Mouse (Mus musculus): ENCODE results near the gene Rbm26. TPM values are rescaled to one million over a fixed set of nuclear protein-coding genes. Genes with fewer than 3 reads are reported as not detected.
A peak's percentile ranks its signal among the peaks of the same experiment; 100 is the strongest.

Rbm26 gene
- total RNA-seq (2021), result 10 to 100 TPM; 17.2 to 21.5 TPM
- long read RNA-seq, experiment 1, transcript Rbm26-201 (22 exons, 3,633 nt), result major isoform, 5 of 13 reads
- long read RNA-seq, experiment 1, partial matches to known transcripts, result 4 of 13 reads
- long read RNA-seq, experiment 1, other reads (novel, unspliced or antisense), result 4 of 13 reads
- long read RNA-seq, experiment 2, partial matches to known transcripts, result 0 of 3 reads
- long read RNA-seq, experiment 2, other reads (novel, unspliced or antisense), result 3 of 3 reads

- H3K4me3 ChIP-seq, result peak within 1 kb of the TSS; percentile 98
- TF ChIP-seq CTCF (IDR thresholded peaks at IDR 0.05), result no peak
- intact Hi-C loops (cut with DNase I), result loop anchor here (1.0 to 10.0 kb wide), 3 partner anchors 81 to 718 kb away; partner anchors contain the start of genes Ndfip2 and Spry2
- peak within 1 kb of the TSS; percentile 97 for H3K27ac ChIP-seq
- peak; percentile 98 for DNase-seq
These were observed at the start of gene Rbm26 for GRCm38 (mm10) chr14:105177238-105177693. TSS of gene Rbm26 (minus strand) at chr14:105177327.

GRCm38 (mm10) chr14:105225790-105226189 lies 48.7 kb upstream of the Rbm26 start:
- no peak for DNase-seq
- Histone ChIP-seq H3K4me3 (no peak overlapping the region), H3K27ac (no peak overlapping the region)
- no peak; the same call in 1 of the 2 replicates for TF ChIP-seq CTCF (IDR thresholded peaks at IDR 0.05)
- intact Hi-C loops (cut with DNase I), result no loop called here

GRCm38 (mm10) chr14:105222240-105222639 lies 45.1 kb upstream of the Rbm26 start:
- no peak overlapping the region for H3K4me3 ChIP-seq
- no peak for TF ChIP-seq CTCF (IDR thresholded peaks at IDR 0.05)
- DNase-seq, result no peak
- no peak overlapping the region for H3K27ac ChIP-seq
- intact Hi-C loops (cut with DNase I), result no loop called here

GRCm38 (mm10) chr14:105219525-105220376 lies 42.6 kb upstream of the Rbm26 start:
- H3K27ac ChIP-seq, result no peak overlapping the region
- no peak overlapping the region for H3K4me3 ChIP-seq
- TF ChIP-seq CTCF (IDR thresholded peaks at IDR 0.05), result no peak
- DNase-seq, result no peak
- intact Hi-C loops (cut with DNase I), result no loop called here

- Histone ChIP-seq H3K4me3 (no peak overlapping the region), H3K27ac (no peak overlapping the region)
- peak; percentile 55 for TF ChIP-seq CTCF (IDR thresholded peaks at IDR 0.05)
- intact Hi-C loops (cut with DNase I), result no loop called here
- DNase-seq, result no peak
These were observed 21.3 kb upstream of the Rbm26 start for GRCm38 (mm10) chr14:105198401-105198800.

GRCm38 (mm10) chr14:105194682-105195081 lies 17.6 kb upstream of the Rbm26 start:
- intact Hi-C loops (cut with DNase I), result no loop called here
- TF ChIP-seq CTCF (IDR thresholded peaks at IDR 0.05), result no peak
- no peak overlapping the region for H3K4me3 ChIP-seq
- H3K27ac ChIP-seq, result no peak overlapping the region
- no peak for DNase-seq

GRCm38 (mm10) chr14:105184866-105185265 lies 7.7 kb upstream of the Rbm26 start:
- no peak overlapping the region for H3K4me3 ChIP-seq
- no peak for DNase-seq
- H3K27ac ChIP-seq, result no peak overlapping the region
- TF ChIP-seq CTCF (IDR thresholded peaks at IDR 0.05), result peak; percentile 38; the same call in 1 of the 2 replicates
- intact Hi-C loops (cut with DNase I), result no loop called here

- Histone ChIP-seq H3K27ac (no peak overlapping the region), H3K4me3 (no peak overlapping the region)
- no peak for DNase-seq
- intact Hi-C loops (cut with DNase I), result no loop called here
- TF ChIP-seq CTCF (IDR thresholded peaks at IDR 0.05), result no peak
These were observed 5.7 kb upstream of the Rbm26 start for GRCm38 (mm10) chr14:105182786-105183185.

GRCm38 (mm10) chr14:105179733-105180132 lies 2.6 kb upstream of the Rbm26 start:
- Histone ChIP-seq H3K27ac (no peak overlapping the region), H3K4me3 (no peak overlapping the region)
- TF ChIP-seq CTCF (IDR thresholded peaks at IDR 0.05), result no peak
- DNase-seq, result no peak
- intact Hi-C loops (cut with DNase I), result loop anchor here (5.0 to 10.0 kb wide), 2 partner anchors 118 to 715 kb away; partner anchors contain the start of gene Spry2

- TF ChIP-seq CTCF (IDR thresholded peaks at IDR 0.05), result no peak
- DNase-seq, result no peak
- intact Hi-C loops (cut with DNase I), result loop anchor here (5.0 to 10.0 kb wide), 2 partner anchors 118 to 716 kb away; partner anchors contain the start of gene Spry2
- Histone ChIP-seq H3K4me3 (no peak overlapping the region), H3K27ac (no peak overlapping the region)
These were observed 1.9 kb upstream of the Rbm26 start for GRCm38 (mm10) chr14:105178996-105179395.

- TF ChIP-seq CTCF (IDR thresholded peaks at IDR 0.05), result no peak
- H3K4me3 ChIP-seq, result peak overlapping the region; percentile 98
- no peak for DNase-seq
These were observed 552 bp downstream of the Rbm26 start for GRCm38 (mm10) chr14:105176381-105177168.

GRCm38 (mm10) chr14:105167181-105167580 lies 9.9 kb downstream of the Rbm26 start:
- TF ChIP-seq CTCF (IDR thresholded peaks at IDR 0.05), result no peak
- H3K27ac ChIP-seq, result no peak overlapping the region
- DNase-seq, result no peak
- H3K4me3 ChIP-seq, result no peak overlapping the region
- intact Hi-C loops (cut with DNase I), result no loop called here

More at GRCm38 (mm10) chr14:105176381-105177168, 552 bp downstream of the Rbm26 start:
- intact Hi-C loops (cut with DNase I), result loop anchor here (1.0 to 10.0 kb wide), 3 partner anchors 82 to 718 kb away; partner anchors contain the start of genes Ndfip2 and Spry2
- peak overlapping the region; percentile 97 for H3K27ac ChIP-seq

Measured in gastrocnemius, adult 2 months (tissue).